Mouse (Mus musculus) hindbrain, postnatal 0 days (tissue): ENCODE measurements around the gene Ptpn14. TPM values are rescaled to one million over a fixed set of nuclear protein-coding genes. Genes with fewer than 3 reads are reported as not detected.

Source experiments
- ATAC-seq: fragments of 200-750 bp; cut with Nextera tagmentation; 2 replicates; pipeline ENCODE4 v1.8.0; 2017; ENCODE audit warnings: mild to moderate bottlenecking, moderate TSS enrichment, moderate library complexity
- DNase-seq: peaks from one replicate; pipeline ENCODE4 v3.0.0-alpha.2; 2015; ENCODE audit warnings: low spot score
- H3K27ac ChIP-seq: fragments of 300-500 bp; sonication (generic); 2 replicates; pipeline ENCODE4 v1.5.1; 2014; ENCODE audit warnings: mild to moderate bottlenecking
- H3K27me3 ChIP-seq: fragments of 300-500 bp; sonication (generic); 2 replicates; pipeline ENCODE4 v1.6.1; 2014; ENCODE audit warnings: low read length, mixed read lengths; ENCODE audit not compliant: insufficient read depth
- H3K36me3 ChIP-seq: fragments of 300-500 bp; sonication (generic); 2 replicates; pipeline ENCODE4 v1.6.1; 2014; ENCODE audit warnings: low read length, mixed read lengths; ENCODE audit not compliant: insufficient read depth
- H3K4me1 ChIP-seq: fragments of 300-500 bp; sonication (generic); 2 replicates; pipeline ENCODE4 v1.6.1; 2014; ENCODE audit warnings: antibody characterized with exemption, low read length, mixed read lengths; ENCODE audit not compliant: insufficient read depth
- H3K4me2 ChIP-seq: fragments of 300-500 bp; sonication (generic); 2 replicates; pipeline ENCODE4 v1.6.1; 2014; ENCODE audit warnings: low read depth, mild to moderate bottlenecking, low read length, moderate library complexity, mixed read lengths
- H3K4me3 ChIP-seq: fragments of 300-500 bp; sonication (generic); 2 replicates; pipeline ENCODE4 v1.5.1; 2014; ENCODE audit warnings: low read length
- H3K9ac ChIP-seq: fragments of 300-500 bp; sonication (generic); replicated peaks from 2 replicates; pipeline ENCODE4 v1.6.1; 2014; ENCODE audit warnings: mild to moderate bottlenecking, low read length, moderate library complexity, mixed read lengths
- H3K9me3 ChIP-seq: fragments of 300-500 bp; sonication (generic); 2 replicates; pipeline ENCODE4 v1.6.1; 2016; ENCODE audit warnings: low read length, mixed read lengths
- CTCF ChIP-seq: IDR thresholded peaks from 2 replicates; pipeline ENCODE4 v1.5.1; 2016; ENCODE audit warnings: antibody characterized with exemption, control low read depth, low read depth
- WGBS: fragments of 180-500 bp; shearing (Covaris S2); extraction: QIAGEN DNeasy Blood & Tissue Kit; methylation state at CpG from one replicate; pipeline ENCODE4 v1.1.7; 2014; 5-methylcytosine and 5-hydroxymethylcytosine counted together
- polyA plus RNA-seq: library from polyadenylated mRNA; unstranded; fragments of >200 nt; fragmentation: Nextera tagmentation; extraction: Ambion mirVana; gene quantifications from 2 replicates; pipeline ENCODE4 v1.2.1, GENCODE M21; 2015
- total RNA-seq: library from RNA; depleted of rRNA; stranded (reverse); fragments of >200 nt; gene quantifications from 2 replicates; pipeline ENCODE4 v1.2.3, GENCODE M21; 2014

The Ptpn14 gene
- total and polyA plus RNA-seq, 2 experiments from 2014 or later, result 1.4 to 8.2 TPM

- H3K4me1 ChIP-seq, result peaks cover 8% of the 10 kb centered on the region
- TF ChIP-seq CTCF, result no peak
- H3K36me3 ChIP-seq, result no peaks in the 10 kb centered on the region
- ATAC-seq (peak; percentile 61; the same call in 1 of the 2 replicates), DNase-seq (peak; percentile 68)
- no peak overlapping the region for H3K27ac ChIP-seq
- H3K9me3 ChIP-seq, result no peaks in the 10 kb centered on the region
- no peak overlapping the region for H3K4me2 ChIP-seq
- no peak overlapping the region for H3K9ac ChIP-seq
- WGBS, result 42% methylated on average over 13 of the region's 13 CpGs
- no peak overlapping the region for H3K4me3 ChIP-seq
- no peaks in the 10 kb centered on the region for H3K27me3 ChIP-seq
These were observed 72.3 kb downstream of the Ptpn14 start for GRCm38 (mm10) chr1:189800211-189800961.

- no peak overlapping the region for H3K4me2 ChIP-seq
- DNase-seq, result no peak
- H3K27ac ChIP-seq, result no peak overlapping the region
- WGBS, result 72% methylated on average over 4 of the region's 4 CpGs
- no peak for TF ChIP-seq CTCF
- no peaks in the 10 kb centered on the region for H3K9me3 ChIP-seq
- no peak for ATAC-seq
- H3K27me3 ChIP-seq, result no peaks in the 10 kb centered on the region
- no peaks in the 10 kb centered on the region for H3K36me3 ChIP-seq
- peaks cover 8% of the 10 kb centered on the region for H3K4me1 ChIP-seq
- no peak overlapping the region for H3K4me3 ChIP-seq
- H3K9ac ChIP-seq, result no peak overlapping the region
These were observed 73.2 kb downstream of the Ptpn14 start for GRCm38 (mm10) chr1:189801303-189801702.

GRCm38 (mm10) chr1:189802575-189802974 is 74.5 kb downstream of the Ptpn14 start:
- H3K4me3 ChIP-seq, result no peak overlapping the region
- H3K27ac ChIP-seq, result no peak overlapping the region
- no peak overlapping the region for H3K4me2 ChIP-seq
- H3K27me3 ChIP-seq, result no peaks in the 10 kb centered on the region
- H3K9me3 ChIP-seq, result no peaks in the 10 kb centered on the region
- H3K9ac ChIP-seq, result no peak overlapping the region
- TF ChIP-seq CTCF, result peak; percentile 28; the same call in 1 of the 2 replicates
- 79% methylated on average over 4 of the region's 4 CpGs for WGBS
- DNase-seq, result no peak
- H3K4me1 ChIP-seq, result peaks cover 8% of the 10 kb centered on the region
- ATAC-seq, result no peak
- H3K36me3 ChIP-seq, result no peaks in the 10 kb centered on the region

GRCm38 (mm10) chr1:189803742-189804141 is 75.7 kb downstream of the Ptpn14 start:
- TF ChIP-seq CTCF, result no peak
- H3K27me3 ChIP-seq, result no peaks in the 10 kb centered on the region
- no peak overlapping the region for H3K4me2 ChIP-seq
- DNase-seq (no peak), ATAC-seq (no peak)
- no peaks in the 10 kb centered on the region for H3K36me3 ChIP-seq
- H3K4me3 ChIP-seq, result no peak overlapping the region
- H3K27ac ChIP-seq, result no peak overlapping the region
- no peaks in the 10 kb centered on the region for H3K9me3 ChIP-seq
- H3K9ac ChIP-seq, result no peak overlapping the region
- peaks cover 8% of the 10 kb centered on the region for H3K4me1 ChIP-seq
- 90% methylated on average over 11 of the region's 11 CpGs for WGBS

- H3K27ac ChIP-seq, result no peak overlapping the region
- 64% methylated on average over 13 of the region's 13 CpGs for WGBS
- no peak overlapping the region for H3K4me3 ChIP-seq
- ATAC-seq (no peak), DNase-seq (no peak)
- TF ChIP-seq CTCF, result no peak
- H3K36me3 ChIP-seq, result no peaks in the 10 kb centered on the region
- no peaks in the 10 kb centered on the region for H3K4me1 ChIP-seq
- H3K27me3 ChIP-seq, result no peaks in the 10 kb centered on the region
- H3K4me2 ChIP-seq, result no peak overlapping the region
- H3K9ac ChIP-seq, result no peak overlapping the region
- no peaks in the 10 kb centered on the region for H3K9me3 ChIP-seq
These were observed 78.6 kb downstream of the Ptpn14 start for GRCm38 (mm10) chr1:189806533-189807297.

GRCm38 (mm10) chr1:189808015-189808414 is 79.9 kb downstream of the Ptpn14 start:
- Histone ChIP-seq H3K9ac (no peak overlapping the region), H3K4me3 (no peak overlapping the region), H3K4me1 (no peaks in the 10 kb centered on the region), H3K4me2 (no peak overlapping the region), H3K27ac (no peak overlapping the region), H3K36me3 (no peaks in the 10 kb centered on the region), H3K27me3 (no peaks in the 10 kb centered on the region), H3K9me3 (no peaks in the 10 kb centered on the region)
- ATAC-seq (no peak), DNase-seq (no peak)
- 94% methylated on average over 6 of the region's 6 CpGs for WGBS
- TF ChIP-seq CTCF, result no peak

- no peaks in the 10 kb centered on the region for H3K36me3 ChIP-seq
- H3K4me2 ChIP-seq, result no peak overlapping the region
- H3K27me3 ChIP-seq, result no peaks in the 10 kb centered on the region
- no peak for ATAC-seq
- H3K27ac ChIP-seq, result no peak overlapping the region
- no peak for DNase-seq
- WGBS, result 92% methylated on average over 2 of the region's 2 CpGs
- H3K4me3 ChIP-seq, result no peak overlapping the region
- no peak for TF ChIP-seq CTCF
- no peaks in the 10 kb centered on the region for H3K9me3 ChIP-seq
- H3K9ac ChIP-seq, result no peak overlapping the region
- H3K4me1 ChIP-seq, result no peaks in the 10 kb centered on the region
These were observed 80.4 kb downstream of the Ptpn14 start for GRCm38 (mm10) chr1:189808453-189808852.
